Mouse (Mus musculus) limb, embryonic 13.5 days (tissue): ENCODE results near the gene Lrrfip1. TPM values are rescaled to one million over a fixed set of nuclear protein-coding genes. Genes with fewer than 3 reads are reported as not detected.

Source experiments
- polyA plus RNA-seq: library from polyadenylated mRNA; unstranded; fragments of >200 nt; fragmentation: Nextera tagmentation; extraction: Ambion mirVana; gene quantifications from 2 replicates; pipeline ENCODE4 v1.2.1, GENCODE M21; 2015

Lrrfip1 gene
- polyA plus RNA-seq, 1 experiment from 2014 or later, result 35.7 TPM

Other genes with a start within 250 kb of the Lrrfip1 start
- 78.1 and 86.3 TPM in 2 replicates for gene Col6a3, start 154.8 kb upstream of the Lrrfip1 start, polyA plus RNA-seq
- gene Mlph, start 83.7 kb upstream of the Lrrfip1 start, polyA plus RNA-seq, result 0.37 and 0.87 TPM in 2 replicates
- not detected in 2 replicates for gene Prlh, start 45.6 kb upstream of the Lrrfip1 start, polyA plus RNA-seq
- gene Rab17, start 29.1 kb upstream of the Lrrfip1 start, polyA plus RNA-seq, result 0.69 and 1.0 TPM in 2 replicates
- 0.88 and 1.3 TPM in 2 replicates for gene Rbm44, start 146.4 kb downstream of the Lrrfip1 start, polyA plus RNA-seq
- 2.7 and 3.1 TPM in 2 replicates for gene Ramp1, start 181.1 kb downstream of the Lrrfip1 start, polyA plus RNA-seq